Mouse (Mus musculus) stomach, postnatal 0 days (tissue): ENCODE results near the gene Tmem184b.

Experiments
- CTCF ChIP-seq: IDR thresholded peaks from 2 replicates; pipeline ENCODE4 v1.5.1; 2016; ENCODE audit warnings: antibody characterized with exemption, low read depth, mild to moderate bottlenecking, moderate library complexity
- EP300 ChIP-seq: optimal IDR thresholded peaks from 2 replicates; pipeline ENCODE3; 2016; ENCODE audit warnings: antibody characterized with exemption

DNA sequence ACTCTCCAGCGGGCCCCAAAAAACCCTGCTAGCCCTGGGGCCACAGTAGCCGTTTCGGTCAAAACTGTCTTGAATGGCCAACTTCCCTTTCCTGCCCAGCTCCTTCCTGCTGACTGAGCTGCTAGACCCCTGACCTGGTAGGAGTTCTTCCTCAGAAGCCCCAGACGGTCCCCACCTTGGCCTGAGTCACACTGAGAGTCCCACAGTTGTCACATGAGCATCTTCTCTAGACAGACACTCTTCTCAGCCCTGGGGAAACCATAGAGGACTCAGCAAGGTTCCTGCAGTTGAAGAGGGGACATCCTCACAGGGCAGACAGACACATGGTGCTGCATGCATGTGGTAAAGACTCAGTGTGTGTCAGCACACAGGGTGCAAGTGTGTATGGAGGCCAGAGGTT is 48.8 kb downstream of the Tmem184b start:
- TF ChIP-seq CTCF, result no peak
- no peak for TF ChIP-seq EP300
